Mouse (Mus musculus): ENCODE results near the gene Ankrd34c. TPM values are rescaled to one million over a fixed set of nuclear protein-coding genes. Genes with fewer than 3 reads are reported as not detected.

Gene Ankrd34c
- not detected in 2 replicates for polyA plus RNA-seq (2014; fragmentation: Nextera tagmentation; extraction: Ambion mirVana)

DNA sequence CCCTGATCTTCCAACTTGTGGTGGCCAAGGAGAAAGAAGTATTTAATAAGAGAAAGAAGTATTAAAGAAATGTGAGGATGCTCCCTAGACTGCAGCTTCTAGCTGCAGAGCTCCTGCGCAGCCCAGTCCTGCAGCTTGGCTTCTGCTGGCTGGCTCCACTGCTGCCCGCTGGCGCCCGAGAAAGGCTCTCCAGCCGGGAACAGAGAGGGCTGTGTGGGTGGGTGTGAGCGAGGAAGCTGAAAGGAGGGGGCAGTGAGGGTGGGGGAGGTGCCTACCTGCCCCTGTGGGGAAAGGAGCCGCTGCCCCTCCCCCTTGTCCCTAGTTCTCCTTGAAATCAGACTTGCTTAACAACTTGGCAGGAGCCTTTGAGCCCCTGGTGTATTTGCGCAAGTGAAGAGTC is at the start of gene Ankrd34c:
Ankrd34c (minus strand) TSS at position 181 of the 400 bp plus-strand sequence.
- Histone ChIP-seq H3K36me3 (ENCODE audit: control insufficient read depth, insufficient read depth, low read length) (no peaks in the 10 kb centered on the region), H3K27ac (ENCODE audit: low read depth, low read length) (no peak within 1 kb of the TSS), H3K4me1 (ENCODE audit: control insufficient read depth, insufficient read depth, low read length) (no peaks in the 10 kb centered on the region), H3K27me3 (ENCODE audit: control insufficient read depth, insufficient read depth, low read length) (peaks cover 13% of the 10 kb centered on the region), H3K4me2 (no peak within 1 kb of the TSS), H3K9me3 (replicated peaks; ENCODE audit: control insufficient read depth, low read length) (no peaks in the 10 kb centered on the region), H3K9ac (ENCODE audit: low read depth, low read length) (no peak within 1 kb of the TSS), H3K4me3 (ENCODE audit: low read depth, low read length) (no peak within 1 kb of the TSS)
- 5% methylated on average over 8 of the region's 8 CpGs for WGBS (ENCODE audit: insufficient replicate concordance)
- ATAC-seq (replicated peaks; ENCODE audit: insufficient number of reproducible peaks, low FRiP score, low TSS enrichment) = no peak

- no peak overlapping the region for H3K27ac ChIP-seq (ENCODE audit: low read depth, low read length)
- no peaks in the 10 kb centered on the region for H3K27me3 ChIP-seq (ENCODE audit: control insufficient read depth, insufficient read depth, low read length)
- no peak overlapping the region for H3K9ac ChIP-seq (ENCODE audit: low read depth, low read length)
- no peak overlapping the region for H3K4me2 ChIP-seq
- no peak for ATAC-seq (replicated peaks; ENCODE audit: insufficient number of reproducible peaks, low FRiP score, low TSS enrichment)
- H3K4me1 ChIP-seq (ENCODE audit: control insufficient read depth, insufficient read depth, low read length) = no peaks in the 10 kb centered on the region
- H3K9me3 ChIP-seq (replicated peaks; ENCODE audit: control insufficient read depth, low read length) = no peaks in the 10 kb centered on the region
- WGBS (ENCODE audit: insufficient replicate concordance) = 61% methylated on average over 4 of the region's 4 CpGs
- no peak overlapping the region for H3K4me3 ChIP-seq (ENCODE audit: low read depth, low read length)
- H3K36me3 ChIP-seq (ENCODE audit: control insufficient read depth, insufficient read depth, low read length) = no peaks in the 10 kb centered on the region
These were observed 49.3 kb upstream of the Ankrd34c start for GRCm38 (mm10) chr9:89787532-89787931.

- no peaks in the 10 kb centered on the region for H3K36me3 ChIP-seq (ENCODE audit: control insufficient read depth, insufficient read depth, low read length)
- no peak for ATAC-seq (replicated peaks; ENCODE audit: insufficient number of reproducible peaks, low FRiP score, low TSS enrichment)
- no peaks in the 10 kb centered on the region for H3K4me1 ChIP-seq (ENCODE audit: control insufficient read depth, insufficient read depth, low read length)
- no peak overlapping the region for H3K4me3 ChIP-seq (ENCODE audit: low read depth, low read length)
- H3K9me3 ChIP-seq (replicated peaks; ENCODE audit: control insufficient read depth, low read length) = no peaks in the 10 kb centered on the region
- H3K9ac ChIP-seq (ENCODE audit: low read depth, low read length) = no peak overlapping the region
- no peak overlapping the region for H3K4me2 ChIP-seq
- H3K27ac ChIP-seq (ENCODE audit: low read depth, low read length) = no peak overlapping the region
- no peaks in the 10 kb centered on the region for H3K27me3 ChIP-seq (ENCODE audit: control insufficient read depth, insufficient read depth, low read length)
These were observed 43.2 kb upstream of the Ankrd34c start for GRCm38 (mm10) chr9:89781395-89781927.

GRCm38 (mm10) chr9:89779237-89779636 is 41.0 kb upstream of the Ankrd34c start:
- Histone ChIP-seq H3K9ac (ENCODE audit: low read depth, low read length) (no peak overlapping the region), H3K4me2 (no peak overlapping the region), H3K27me3 (ENCODE audit: control insufficient read depth, insufficient read depth, low read length) (no peaks in the 10 kb centered on the region), H3K4me1 (ENCODE audit: control insufficient read depth, insufficient read depth, low read length) (no peaks in the 10 kb centered on the region), H3K4me3 (ENCODE audit: low read depth, low read length) (no peak overlapping the region), H3K27ac (ENCODE audit: low read depth, low read length) (no peak overlapping the region), H3K36me3 (ENCODE audit: control insufficient read depth, insufficient read depth, low read length) (no peaks in the 10 kb centered on the region), H3K9me3 (replicated peaks; ENCODE audit: control insufficient read depth, low read length) (no peaks in the 10 kb centered on the region)
- 88% methylated on average over 1 of the region's 1 CpGs for WGBS (ENCODE audit: insufficient replicate concordance)
- no peak for ATAC-seq (replicated peaks; ENCODE audit: insufficient number of reproducible peaks, low FRiP score, low TSS enrichment)

DNA sequence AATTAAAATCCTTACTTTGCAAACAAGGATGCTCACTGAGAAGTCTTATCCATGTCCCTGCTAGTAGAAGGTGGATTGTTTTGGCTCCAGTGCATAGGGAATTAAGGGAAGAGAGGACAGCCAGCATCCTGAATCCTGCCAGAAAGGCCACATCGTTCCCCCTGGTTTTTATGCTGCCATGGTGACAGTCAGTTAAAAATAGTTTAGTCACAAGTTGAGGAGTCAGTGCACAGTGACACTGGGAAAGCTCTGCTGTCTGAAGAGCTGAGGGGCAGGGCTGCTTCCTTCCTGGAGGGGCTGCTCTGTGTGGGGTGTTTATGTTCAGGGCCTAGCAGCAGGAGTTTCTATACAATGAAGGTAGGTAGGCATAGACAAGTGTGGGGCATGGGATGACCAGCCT is 32.9 kb upstream of the Ankrd34c start:
- Histone ChIP-seq H3K9me3 (replicated peaks; ENCODE audit: control insufficient read depth, low read length) (no peaks in the 10 kb centered on the region), H3K36me3 (ENCODE audit: control insufficient read depth, insufficient read depth, low read length) (no peaks in the 10 kb centered on the region), H3K9ac (ENCODE audit: low read depth, low read length) (no peak overlapping the region), H3K4me2 (no peak overlapping the region), H3K27ac (ENCODE audit: low read depth, low read length) (no peak overlapping the region), H3K4me1 (ENCODE audit: control insufficient read depth, insufficient read depth, low read length) (peaks cover 4% of the 10 kb centered on the region; the same call in 1 of the 2 replicates), H3K27me3 (ENCODE audit: control insufficient read depth, insufficient read depth, low read length) (no peaks in the 10 kb centered on the region), H3K4me3 (ENCODE audit: low read depth, low read length) (no peak overlapping the region)
- no peak for ATAC-seq (replicated peaks; ENCODE audit: insufficient number of reproducible peaks, low FRiP score, low TSS enrichment)
- 10% methylated on average over 1 of the region's 1 CpGs for WGBS (ENCODE audit: insufficient replicate concordance)

- no peak for ATAC-seq (replicated peaks; ENCODE audit: insufficient number of reproducible peaks, low FRiP score, low TSS enrichment)
- Histone ChIP-seq H3K4me2 (no peak overlapping the region), H3K4me1 (ENCODE audit: control insufficient read depth, insufficient read depth, low read length) (no peaks in the 10 kb centered on the region), H3K9me3 (replicated peaks; ENCODE audit: control insufficient read depth, low read length) (no peaks in the 10 kb centered on the region), H3K36me3 (ENCODE audit: control insufficient read depth, insufficient read depth, low read length) (no peaks in the 10 kb centered on the region), H3K27me3 (ENCODE audit: control insufficient read depth, insufficient read depth, low read length) (no peaks in the 10 kb centered on the region), H3K27ac (ENCODE audit: low read depth, low read length) (no peak overlapping the region), H3K4me3 (ENCODE audit: low read depth, low read length) (no peak overlapping the region), H3K9ac (ENCODE audit: low read depth, low read length) (no peak overlapping the region)
- WGBS (ENCODE audit: insufficient replicate concordance) = 70% methylated on average over 1 of the region's 1 CpGs
These were observed 23.7 kb upstream of the Ankrd34c start for GRCm38 (mm10) chr9:89762017-89762416.

DNA sequence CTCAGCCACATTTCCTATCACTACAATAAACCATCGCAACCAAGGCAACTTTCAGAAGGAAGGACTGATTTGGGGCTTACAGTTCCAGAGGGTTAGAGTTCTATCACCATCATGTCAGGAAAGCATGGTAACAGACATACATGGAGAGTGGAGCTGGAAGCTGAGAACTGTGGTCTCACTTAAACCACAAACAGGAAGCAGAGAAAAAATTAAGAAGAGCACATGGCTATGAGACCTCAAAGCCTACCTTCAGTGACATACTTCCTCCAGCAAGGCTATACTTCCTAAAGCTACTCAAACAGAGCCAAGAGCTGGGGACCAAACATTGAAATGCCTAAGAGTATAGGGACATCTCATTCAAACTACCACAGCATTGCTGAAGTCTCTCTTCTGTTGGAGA is 20.3 kb upstream of the Ankrd34c start:
- 89% methylated on average over 1 of the region's 1 CpGs for WGBS (ENCODE audit: insufficient replicate concordance)
- ATAC-seq (replicated peaks; ENCODE audit: insufficient number of reproducible peaks, low FRiP score, low TSS enrichment) = no peak
- Histone ChIP-seq H3K9ac (ENCODE audit: low read depth, low read length) (no peak overlapping the region), H3K27me3 (ENCODE audit: control insufficient read depth, insufficient read depth, low read length) (no peaks in the 10 kb centered on the region), H3K36me3 (ENCODE audit: control insufficient read depth, insufficient read depth, low read length) (no peaks in the 10 kb centered on the region), H3K4me1 (ENCODE audit: control insufficient read depth, insufficient read depth, low read length) (no peaks in the 10 kb centered on the region), H3K27ac (ENCODE audit: low read depth, low read length) (no peak overlapping the region), H3K9me3 (replicated peaks; ENCODE audit: control insufficient read depth, low read length) (no peaks in the 10 kb centered on the region), H3K4me2 (no peak overlapping the region), H3K4me3 (ENCODE audit: low read depth, low read length) (no peak overlapping the region)

GRCm38 (mm10) chr9:89758139-89758538 is 19.9 kb upstream of the Ankrd34c start:
- H3K4me2 ChIP-seq = no peak overlapping the region
- WGBS (ENCODE audit: insufficient replicate concordance) = 65% methylated on average over 1 of the region's 1 CpGs
- no peaks in the 10 kb centered on the region for H3K36me3 ChIP-seq (ENCODE audit: control insufficient read depth, insufficient read depth, low read length)
- no peak overlapping the region for H3K27ac ChIP-seq (ENCODE audit: low read depth, low read length)
- no peak overlapping the region for H3K4me3 ChIP-seq (ENCODE audit: low read depth, low read length)
- H3K4me1 ChIP-seq (ENCODE audit: control insufficient read depth, insufficient read depth, low read length) = no peaks in the 10 kb centered on the region
- no peak for ATAC-seq (replicated peaks; ENCODE audit: insufficient number of reproducible peaks, low FRiP score, low TSS enrichment)
- H3K27me3 ChIP-seq (ENCODE audit: control insufficient read depth, insufficient read depth, low read length) = no peaks in the 10 kb centered on the region
- no peaks in the 10 kb centered on the region for H3K9me3 ChIP-seq (replicated peaks; ENCODE audit: control insufficient read depth, low read length)
- no peak overlapping the region for H3K9ac ChIP-seq (ENCODE audit: low read depth, low read length)

DNA sequence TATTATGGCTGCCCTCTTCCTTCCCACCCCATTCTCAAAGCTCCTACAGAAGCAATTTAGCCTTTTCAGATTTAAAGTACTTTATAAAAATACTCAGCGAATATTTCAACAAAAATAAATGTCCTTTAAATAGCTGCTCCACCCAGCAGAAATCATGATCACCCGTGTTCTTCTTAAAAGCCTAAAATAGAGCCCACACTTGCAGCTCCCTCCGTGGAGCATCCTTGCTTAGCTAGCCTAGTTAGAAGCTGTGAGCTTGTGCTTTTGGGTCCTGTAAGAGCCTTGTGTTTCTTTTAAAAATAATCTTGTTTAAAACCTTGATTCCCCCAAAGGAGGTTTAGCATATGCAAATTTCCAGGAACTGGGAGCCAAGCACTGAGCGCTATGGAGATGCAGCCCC is 19.3 kb upstream of the Ankrd34c start:
- Histone ChIP-seq H3K9me3 (replicated peaks; ENCODE audit: control insufficient read depth, low read length) (no peaks in the 10 kb centered on the region), H3K4me1 (ENCODE audit: control insufficient read depth, insufficient read depth, low read length) (no peaks in the 10 kb centered on the region), H3K27ac (ENCODE audit: low read depth, low read length) (no peak overlapping the region), H3K4me2 (no peak overlapping the region), H3K9ac (ENCODE audit: low read depth, low read length) (no peak overlapping the region), H3K4me3 (ENCODE audit: low read depth, low read length) (no peak overlapping the region), H3K36me3 (ENCODE audit: control insufficient read depth, insufficient read depth, low read length) (no peaks in the 10 kb centered on the region), H3K27me3 (ENCODE audit: control insufficient read depth, insufficient read depth, low read length) (no peaks in the 10 kb centered on the region)
- ATAC-seq (replicated peaks; ENCODE audit: insufficient number of reproducible peaks, low FRiP score, low TSS enrichment) = no peak
- 33% methylated on average over 4 of the region's 4 CpGs for WGBS (ENCODE audit: insufficient replicate concordance)

Measured in heart, embryonic 11.5 days (tissue).